Mouse (Mus musculus) heart, adult 2 months (tissue): Measurements from ENCODE around the gene Ap3s2. TPM values are rescaled to one million over a fixed set of nuclear protein-coding genes. Genes with fewer than 3 reads are reported as not detected.

Source experiments
- DNase-seq, 2 experiments: peaks; one replicate each; pipeline ENCODE4 v3.0.0; 2021
- H3K27ac ChIP-seq: fragments of 200-600 bp; 2 replicates; pipeline ENCODE4 v1.8.1; 2022
- H3K27me3 ChIP-seq: fragments of 200-500 bp; 2 replicates; pipeline ENCODE4 v1.6.1; 2012; ENCODE audit warnings: mild to moderate bottlenecking, low read length, inconsistent platforms, mixed read lengths; ENCODE audit not compliant: control insufficient read depth, insufficient read depth
- H3K36me3 ChIP-seq: fragments of 200-500 bp; 2 replicates; pipeline ENCODE4 v1.6.1; 2012; ENCODE audit warnings: low read length, inconsistent platforms; ENCODE audit not compliant: control insufficient read depth, insufficient read depth
- H3K4me1 ChIP-seq: fragments of 200-500 bp; 2 replicates; pipeline ENCODE4 v1.6.1; 2011; ENCODE audit warnings: low read length; ENCODE audit not compliant: control insufficient read depth, insufficient read depth
- H3K4me3 ChIP-seq: fragments of 200-600 bp; 2 replicates; pipeline ENCODE4 v1.8.1; 2022
- H3K79me2 ChIP-seq: fragments of 200-500 bp; replicated peaks from 2 replicates; pipeline ENCODE4 v1.6.1; 2012; ENCODE audit warnings: mild to moderate bottlenecking, inconsistent platforms, low read length, moderate library complexity, mixed read lengths; ENCODE audit not compliant: control insufficient read depth, insufficient read depth
- H3K9ac ChIP-seq: fragments of 200-500 bp; 2 replicates; pipeline ENCODE4 v1.6.1; 2012; ENCODE audit warnings: low read depth, mild to moderate bottlenecking, control low read depth, inconsistent platforms, low read length, mixed read lengths
- CTCF ChIP-seq: fragments of 200-600 bp; IDR thresholded peaks from 2 replicates; pipeline ENCODE4 v1.8.1; 2022; ENCODE audit warnings: antibody characterized with exemption, mild to moderate bottlenecking, moderate library complexity
- EP300 ChIP-seq: fragments of 200-500 bp; IDR thresholded peaks from 2 replicates; pipeline ENCODE4 v1.6.1; 2011; ENCODE audit warnings: low read depth, low read length, control low read depth; ENCODE audit not compliant: insufficient read depth
- POLR2A ChIP-seq: fragments of 200-500 bp; IDR thresholded peaks from 2 replicates; pipeline ENCODE4 v1.6.1; 2011; ENCODE audit warnings: mild to moderate bottlenecking, low read depth, low read length, control low read depth; ENCODE audit not compliant: insufficient read depth
- WGBS: fragments of 180-500 bp; shearing (Covaris S2); methylation state at CpG from one replicate; pipeline ENCODE4 v1.1.7; 2018; 5-methylcytosine and 5-hydroxymethylcytosine counted together
- intact Hi-C: fragments of 180-260 bp; cut with DNase I; formaldehyde crosslinking; loops from one replicate; pipeline ENCODE4 v1.15.1; 2025
- polyA plus RNA-seq: library from polyadenylated mRNA; depleted of rRNA; stranded (reverse); fragments of >200 nt; gene quantifications from 2 replicates; pipeline ENCODE4 v1.2.3, GENCODE M21; 2012
- total RNA-seq, 2 experiments: library from RNA; stranded (reverse); gene quantifications; 2 replicates each; pipeline ENCODE4 v1.2.3; 2021

The Ap3s2 gene
- total and polyA plus RNA-seq, 3 experiments: 13.1 to 21.9 (median 19.4) TPM

GRCm38 (mm10) chr7:79844090-79844802, 76.2 kb downstream of the Ap3s2 start:
- H3K4me1 ChIP-seq: no peaks in the 10 kb centered on the region; the same call in 1 of the 2 replicates
- no peak overlapping the region for H3K9ac ChIP-seq
- H3K79me2 ChIP-seq: no peaks in the 10 kb centered on the region
- H3K36me3 ChIP-seq: no peaks in the 10 kb centered on the region
- H3K27me3 ChIP-seq: no peaks in the 10 kb centered on the region
- intact Hi-C loops: no loop called here
- peak; percentile 69 to 72 for DNase-seq
- WGBS: 50% methylated on average over 8 of the region's 8 CpGs
- H3K4me3 ChIP-seq: no peak overlapping the region
- TF ChIP-seq EP300 (no peak), POLR2A (no peak), CTCF (no peak)
- peak overlapping the region; percentile 36; the same call in 1 of the 2 replicates for H3K27ac ChIP-seq

GRCm38 (mm10) chr7:79842163-79842562, 78.3 kb downstream of the Ap3s2 start:
- Histone ChIP-seq H3K9ac (no peak overlapping the region), H3K27ac (no peak overlapping the region), H3K4me1 (no peaks in the 10 kb centered on the region; the same call in 1 of the 2 replicates), H3K36me3 (no peaks in the 10 kb centered on the region), H3K27me3 (no peaks in the 10 kb centered on the region), H3K4me3 (no peak overlapping the region), H3K79me2 (no peaks in the 10 kb centered on the region)
- intact Hi-C loops: no loop called here
- TF ChIP-seq EP300 (no peak), CTCF (no peak), POLR2A (no peak)
- 71% methylated on average over 7 of the region's 7 CpGs for WGBS
- no peak for DNase-seq

GRCm38 (mm10) chr7:79837247-79837646, 83.2 kb downstream of the Ap3s2 start:
- H3K4me1 ChIP-seq: no peaks in the 10 kb centered on the region
- no peaks in the 10 kb centered on the region for H3K36me3 ChIP-seq
- H3K79me2 ChIP-seq: no peaks in the 10 kb centered on the region
- no peak overlapping the region for H3K27ac ChIP-seq
- TF ChIP-seq CTCF (no peak), POLR2A (no peak), EP300 (no peak)
- no peak for DNase-seq
- H3K4me3 ChIP-seq: no peak overlapping the region
- H3K9ac ChIP-seq: no peak overlapping the region
- H3K27me3 ChIP-seq: no peaks in the 10 kb centered on the region
- 52% methylated on average over 2 of the region's 2 CpGs for WGBS
- intact Hi-C loops: no loop called here

- H3K4me3 ChIP-seq: no peak overlapping the region
- H3K79me2 ChIP-seq: no peaks in the 10 kb centered on the region
- H3K27me3 ChIP-seq: no peaks in the 10 kb centered on the region
- no peaks in the 10 kb centered on the region for H3K36me3 ChIP-seq
- DNase-seq: no peak
- H3K9ac ChIP-seq: no peak overlapping the region
- intact Hi-C loops: no loop called here
- no peak overlapping the region for H3K27ac ChIP-seq
- WGBS: 89% methylated on average over 6 of the region's 6 CpGs
- TF ChIP-seq EP300 (no peak), POLR2A (no peak), CTCF (no peak)
- H3K4me1 ChIP-seq: no peaks in the 10 kb centered on the region; the same call in 1 of the 2 replicates
Measured at GRCm38 (mm10) chr7:79835196-79835595, 85.3 kb downstream of the Ap3s2 start.

GRCm38 (mm10) chr7:79832980-79833379, 87.5 kb downstream of the Ap3s2 start:
- intact Hi-C loops: no loop called here
- no peaks in the 10 kb centered on the region for H3K79me2 ChIP-seq
- no peak for TF ChIP-seq POLR2A
- H3K4me3 ChIP-seq: no peak overlapping the region
- H3K36me3 ChIP-seq: no peaks in the 10 kb centered on the region
- no peak for DNase-seq
- H3K9ac ChIP-seq: no peak overlapping the region
- no peaks in the 10 kb centered on the region; the same call in 1 of the 2 replicates for H3K4me1 ChIP-seq
- no peak overlapping the region for H3K27ac ChIP-seq
- no peaks in the 10 kb centered on the region for H3K27me3 ChIP-seq

- Histone ChIP-seq H3K27ac (peak overlapping the region; percentile 49), H3K36me3 (no peaks in the 10 kb centered on the region), H3K79me2 (no peaks in the 10 kb centered on the region), H3K4me1 (no peaks in the 10 kb centered on the region; the same call in 1 of the 2 replicates), H3K27me3 (no peaks in the 10 kb centered on the region), H3K9ac (no peak overlapping the region), H3K4me3 (no peak overlapping the region)
- intact Hi-C loops: no loop called here
- no peak for TF ChIP-seq CTCF
- TF ChIP-seq EP300: no peak
- TF ChIP-seq POLR2A: no peak
- peak; percentile 29 to 48 for DNase-seq
- 25% methylated on average over 6 of the region's 6 CpGs for WGBS
Measured at GRCm38 (mm10) chr7:79831585-79831984, 88.9 kb downstream of the Ap3s2 start.
